Mouse (Mus musculus) E14TG2a.4 (cell line): ENCODE measurements around the gene Plpp7.

Experiments used
- CTCF ChIP-seq: conservative IDR thresholded peaks from 2 replicates; pipeline ENCODE4 v1.5.1; 2014; ENCODE audit warnings: low read length
- NANOG ChIP-seq: IDR thresholded peaks from 2 replicates; pipeline ENCODE4 v1.6.1; 2014; ENCODE audit warnings: borderline replicate concordance, low read length, mixed read lengths
- POU5F1 ChIP-seq: IDR thresholded peaks from 2 replicates; pipeline ENCODE4 v1.6.1; 2014; ENCODE audit warnings: low read length, borderline replicate concordance

GRCm38 (mm10) chr2:32052418-32052817 lies 42.9 kb upstream of the Plpp7 start:
- TF ChIP-seq CTCF (no peak), NANOG (no peak), POU5F1 (no peak)
